Mouse (Mus musculus) midbrain, embryonic 14.5 days (tissue): ENCODE results near the gene Large2. TPM values are rescaled to one million over a fixed set of nuclear protein-coding genes. Genes with fewer than 3 reads are reported as not detected.
"Not testable (repeated sequence)": the region's sequence is repeated elsewhere in the genome, so short reads cannot be mapped to it uniquely, and the experiment has no call there.

ENCODE experiments used
- ATAC-seq: fragments of 200-750 bp; cut with Nextera tagmentation; 2 replicates; pipeline ENCODE4 v1.8.0; 2017; ENCODE audit warnings: moderate number of reproducible peaks, moderate library complexity; ENCODE audit not compliant: low FRiP score, low TSS enrichment
- DNase-seq: peaks from one replicate; pipeline ENCODE4 v3.0.0-alpha.2; 2015
- H3K27ac ChIP-seq: fragments of 300-500 bp; sonication (generic); replicated peaks from 2 replicates; pipeline ENCODE4 v1.5.1; 2014; ENCODE audit warnings: mild to moderate bottlenecking, low read depth, low read length, moderate library complexity
- H3K27me3 ChIP-seq: fragments of 300-500 bp; sonication (generic); 2 replicates; pipeline ENCODE4 v1.6.1; 2014; ENCODE audit warnings: low read length, control low read depth, mixed read lengths; ENCODE audit not compliant: control insufficient read depth, insufficient read depth
- H3K36me3 ChIP-seq: fragments of 300-500 bp; sonication (generic); 2 replicates; pipeline ENCODE4 v1.6.1; 2014; ENCODE audit warnings: low read length, control low read depth; ENCODE audit not compliant: control insufficient read depth, insufficient read depth
- H3K4me1 ChIP-seq: fragments of 300-500 bp; sonication (generic); 2 replicates; pipeline ENCODE4 v1.6.1; 2014; ENCODE audit warnings: mild to moderate bottlenecking, antibody characterized with exemption, low read length, control low read depth; ENCODE audit not compliant: control insufficient read depth, insufficient read depth
- H3K4me2 ChIP-seq: fragments of 300-500 bp; sonication (generic); 2 replicates; pipeline ENCODE4 v1.6.1; 2014; ENCODE audit warnings: mild to moderate bottlenecking, low read length, moderate library complexity
- H3K4me3 ChIP-seq: fragments of 300-500 bp; sonication (generic); replicated peaks from 2 replicates; pipeline ENCODE4 v1.5.1; 2014; ENCODE audit warnings: low read depth, low read length
- H3K9ac ChIP-seq: fragments of 300-500 bp; sonication (generic); replicated peaks from 2 replicates; pipeline ENCODE4 v1.6.1; 2014; ENCODE audit warnings: mild to moderate bottlenecking, low read length, moderate library complexity
- H3K9me3 ChIP-seq: fragments of 300-500 bp; sonication (generic); 2 replicates; pipeline ENCODE4 v1.6.1; 2016; ENCODE audit warnings: low read length, control low read depth, mixed read lengths; ENCODE audit not compliant: control insufficient read depth
- WGBS: fragments of 180-500 bp; shearing (Covaris S2); extraction: QIAGEN DNeasy Blood & Tissue Kit; methylation state at CpG from one replicate; pipeline ENCODE4 v1.1.7; 2014; 5-methylcytosine and 5-hydroxymethylcytosine counted together
- polyA plus RNA-seq: library from polyadenylated mRNA; unstranded; fragments of >200 nt; fragmentation: Nextera tagmentation; extraction: Ambion mirVana; gene quantifications from 2 replicates; pipeline ENCODE4 v1.2.1, GENCODE M21; 2014

Gene Large2
- polyA plus RNA-seq, 1 experiment from 2014 or later, result 1.6 TPM

DNA sequence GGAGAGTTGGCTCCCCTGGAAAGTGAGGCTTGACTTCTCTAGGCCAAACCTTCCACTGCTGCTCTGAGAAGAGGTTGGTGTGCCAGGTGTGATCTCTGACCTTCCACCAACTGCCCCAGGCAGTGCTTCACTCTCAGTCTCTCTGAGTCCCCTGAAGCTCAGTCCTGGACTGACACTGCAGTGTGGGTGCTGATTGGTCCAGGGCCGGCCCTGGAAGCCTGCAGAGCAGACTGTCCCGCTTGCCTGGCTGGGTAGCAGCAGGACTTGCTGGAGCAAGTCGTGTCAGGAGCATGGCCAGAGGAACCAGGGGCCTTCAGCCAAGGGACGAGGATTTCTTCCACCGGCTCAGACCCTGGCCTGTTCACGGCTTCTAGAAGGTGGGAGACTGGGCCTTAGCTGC lies 30.1 kb upstream of the Large2 start:
- H3K9ac ChIP-seq, result no peak overlapping the region
- H3K9me3 ChIP-seq, result no peaks in the 10 kb centered on the region
- no peaks in the 10 kb centered on the region for H3K27me3 ChIP-seq
- no peak overlapping the region for H3K27ac ChIP-seq
- DNase-seq (no peak), ATAC-seq (no peak)
- peaks cover 59% of the 10 kb centered on the region for H3K36me3 ChIP-seq
- H3K4me1 ChIP-seq, result peaks cover 11% of the 10 kb centered on the region
- H3K4me3 ChIP-seq, result no peak overlapping the region
- 87% methylated on average over 6 of the region's 6 CpGs for WGBS
- H3K4me2 ChIP-seq, result no peak overlapping the region

DNA sequence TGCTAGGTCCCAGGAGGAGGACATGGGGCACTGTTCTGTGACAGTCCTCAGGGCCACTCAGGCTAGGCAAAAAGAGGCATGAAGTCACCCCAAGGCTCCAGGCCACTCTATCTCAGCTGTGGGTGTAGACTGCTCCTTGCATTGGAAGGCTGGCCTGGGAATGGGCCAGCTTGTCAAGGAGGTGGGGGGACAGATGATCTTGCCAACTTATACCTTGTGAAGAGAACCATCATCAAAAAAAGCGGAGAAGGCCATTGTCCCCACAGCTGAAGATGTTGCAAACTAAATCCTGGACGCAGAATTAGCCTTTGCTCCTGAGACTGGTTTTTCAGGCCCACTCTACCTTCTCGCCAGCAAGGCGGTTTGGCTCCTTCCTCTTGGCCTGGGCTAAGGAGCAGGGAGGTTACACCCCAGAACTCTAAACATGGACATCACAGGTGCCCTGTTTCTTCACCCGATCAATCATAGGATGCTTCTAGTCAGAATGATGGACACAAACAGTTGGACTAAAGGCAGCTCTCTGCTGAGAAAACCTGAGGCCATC lies 29.2 kb upstream of the Large2 start:
- H3K4me1 ChIP-seq, result peaks cover 20% of the 10 kb centered on the region
- no peak overlapping the region for H3K27ac ChIP-seq
- no peak overlapping the region for H3K4me2 ChIP-seq
- no peak overlapping the region for H3K9ac ChIP-seq
- WGBS, result 92% methylated on average over 5 of the region's 5 CpGs
- no peak for ATAC-seq
- no peaks in the 10 kb centered on the region for H3K9me3 ChIP-seq
- no peak overlapping the region for H3K4me3 ChIP-seq
- H3K27me3 ChIP-seq, result no peaks in the 10 kb centered on the region
- DNase-seq, result no peak
- H3K36me3 ChIP-seq, result peaks cover 50% of the 10 kb centered on the region

DNA sequence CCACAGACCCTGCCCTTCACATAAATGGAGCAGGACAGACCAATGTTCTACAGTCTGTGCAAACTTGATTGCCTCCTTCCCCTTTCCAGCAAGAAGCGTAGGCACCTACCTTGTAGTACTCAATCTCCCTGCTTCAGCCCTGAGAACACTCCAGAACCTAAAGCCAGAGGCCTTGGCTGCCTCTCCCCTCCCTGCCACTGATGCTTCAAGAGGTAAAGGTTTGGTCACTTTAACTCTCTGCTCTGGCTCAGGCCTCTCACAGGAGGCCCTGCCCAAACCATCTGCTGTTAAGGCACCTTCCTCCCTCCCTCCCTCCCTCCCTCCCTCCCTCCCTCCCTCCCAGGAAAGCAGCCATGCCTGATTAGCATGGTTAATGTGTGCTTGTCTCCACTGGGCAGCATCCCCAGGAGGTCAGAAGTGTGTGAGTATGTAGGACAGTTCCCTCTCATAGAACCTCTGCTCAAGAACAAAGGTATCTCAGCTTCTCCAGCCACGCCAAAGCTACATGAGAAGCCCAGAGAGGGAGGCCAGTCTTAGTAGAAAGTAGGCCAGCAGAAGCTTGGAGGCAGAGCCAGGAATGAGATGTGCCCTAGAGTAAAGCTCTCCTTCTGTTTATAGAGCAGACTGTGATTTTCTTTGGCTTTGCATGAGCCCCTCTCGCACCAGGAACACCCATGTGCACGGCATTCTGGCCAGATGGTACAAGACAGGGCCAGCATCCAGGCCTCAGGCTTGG lies 28.1 kb upstream of the Large2 start:
- peaks cover 26% of the 10 kb centered on the region for H3K4me1 ChIP-seq
- WGBS, result 78% methylated on average over 4 of the region's 4 CpGs

DNA sequence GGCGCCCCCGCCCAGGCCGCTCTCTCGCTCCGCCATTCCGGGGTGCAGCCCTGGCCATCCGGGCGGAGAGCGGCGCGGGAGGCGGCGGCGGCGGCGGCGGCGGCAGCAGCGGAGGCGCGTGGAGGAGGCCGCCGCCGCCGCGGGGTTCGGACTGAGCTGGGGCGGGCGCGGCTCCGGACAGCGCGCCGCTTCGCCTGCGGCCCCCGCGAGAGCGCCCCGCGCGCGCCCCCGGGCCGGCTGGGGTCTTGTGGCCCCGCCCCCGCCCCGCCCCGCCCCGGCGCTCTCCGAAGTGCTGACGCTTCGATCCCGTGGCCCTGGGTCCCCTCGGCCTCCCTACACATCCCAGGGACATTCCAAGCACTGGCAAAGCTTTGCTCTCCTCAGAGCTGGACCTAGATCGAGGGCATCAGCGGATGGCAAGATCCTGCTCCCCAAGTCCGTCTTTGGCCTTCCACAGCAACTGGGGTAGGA lies 26.5 kb upstream of the Large2 start, which contains the start of gene Mapk8ip1:
TSS of gene Mapk8ip1 (minus strand) at position 173 of the 471 bp plus-strand sequence.
- Histone ChIP-seq H3K4me3 (peak within 1 kb of the TSS; percentile 83), H3K27ac (peak within 1 kb of the TSS; percentile 76), H3K36me3 (peaks cover 26% of the 10 kb centered on the region), H3K9me3 (no peaks in the 10 kb centered on the region), H3K9ac (peak within 1 kb of the TSS; percentile 98), H3K4me1 (peaks cover 31% of the 10 kb centered on the region), H3K4me2 (peak within 1 kb of the TSS; percentile 79), H3K27me3 (no peaks in the 10 kb centered on the region)
- WGBS, result 2% methylated on average over 38 of the region's 59 CpGs
- ATAC-seq, result peak; percentile 64
- DNase-seq, result peak; percentile 79

More for the DNA sequence above, 28.1 kb upstream of the Large2 start:
- no peak for DNase-seq
- peaks cover 39% of the 10 kb centered on the region for H3K36me3 ChIP-seq
- H3K9me3 ChIP-seq, result no peaks in the 10 kb centered on the region
- H3K9ac ChIP-seq, result no peak overlapping the region
- no peaks in the 10 kb centered on the region for H3K27me3 ChIP-seq
- no peak overlapping the region for H3K4me2 ChIP-seq
- no peak for ATAC-seq
- no peak overlapping the region for H3K4me3 ChIP-seq
- peak overlapping the region; percentile 10; the same call in 1 of the 2 replicates for H3K27ac ChIP-seq

DNA sequence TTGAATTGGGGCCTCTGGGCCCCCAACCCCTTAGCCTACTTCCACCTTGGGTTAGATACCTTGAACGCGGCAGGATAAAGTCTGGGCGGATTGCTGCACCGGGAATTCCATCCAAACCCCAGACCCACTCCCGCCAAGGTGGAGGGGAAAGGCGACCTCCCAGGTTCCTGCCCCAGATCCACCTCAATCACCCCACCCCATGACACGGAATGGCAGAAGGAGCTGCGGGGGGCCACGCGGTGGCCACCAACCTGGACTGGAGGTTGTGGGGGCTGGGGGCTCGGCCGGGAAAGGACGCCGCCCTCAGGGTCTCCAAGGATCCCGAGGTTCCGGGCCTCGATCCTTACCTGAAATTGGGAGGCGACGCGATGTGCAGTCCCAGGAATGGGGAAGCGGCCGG lies 26.0 kb upstream of the Large2 start:
- DNase-seq, result peak; percentile 54
- 1% methylated on average over 22 of the region's 22 CpGs for WGBS
- ATAC-seq, result peak; percentile 28; the same call in 1 of the 2 replicates

DNA sequence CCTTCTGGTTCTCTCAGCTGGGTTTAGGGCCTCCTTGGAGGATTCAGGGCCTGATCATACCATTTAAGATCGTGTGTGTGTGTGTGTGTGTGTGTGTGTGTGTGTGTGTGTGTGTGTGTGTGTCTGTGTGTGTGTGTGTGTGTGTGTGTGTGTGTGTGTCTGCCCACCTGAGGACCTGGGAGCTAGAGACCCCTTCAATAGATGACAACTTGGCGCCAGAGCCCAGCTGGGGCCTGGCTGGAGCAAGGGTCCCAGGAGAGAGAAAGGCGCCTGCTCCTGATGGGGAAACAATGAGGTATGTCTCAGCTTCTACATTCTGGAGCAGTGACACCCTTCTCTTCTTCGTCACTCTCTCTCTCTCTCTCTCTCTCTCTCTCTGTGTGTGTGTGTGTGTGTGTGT lies 25.2 kb upstream of the Large2 start:
- peaks cover 15% of the 10 kb centered on the region for H3K36me3 ChIP-seq
- peak overlapping the region; percentile 98; the same call in 1 of the 2 replicates for H3K9ac ChIP-seq
- peaks cover 26% of the 10 kb centered on the region for H3K4me1 ChIP-seq
- ATAC-seq, H3K27me3 ChIP-seq, H3K27ac ChIP-seq, H3K9me3 ChIP-seq: not testable (repeated sequence)
- H3K4me3 ChIP-seq, result peak overlapping the region; percentile 83
- WGBS, result 16% methylated on average over 4 of the region's 4 CpGs
- peak; percentile 49 for DNase-seq
- H3K4me2 ChIP-seq, result peak overlapping the region; percentile 79

More for the DNA sequence above, 26.0 kb upstream of the Large2 start:
- H3K4me2 ChIP-seq, result peak overlapping the region; percentile 79
- H3K4me3 ChIP-seq, result peak overlapping the region; percentile 83
- no peaks in the 10 kb centered on the region for H3K9me3 ChIP-seq
- peak overlapping the region; percentile 76 for H3K27ac ChIP-seq
- peaks cover 23% of the 10 kb centered on the region for H3K36me3 ChIP-seq
- H3K4me1 ChIP-seq, result peaks cover 28% of the 10 kb centered on the region
- H3K27me3 ChIP-seq, result no peaks in the 10 kb centered on the region
- peak overlapping the region; percentile 98 for H3K9ac ChIP-seq

DNA sequence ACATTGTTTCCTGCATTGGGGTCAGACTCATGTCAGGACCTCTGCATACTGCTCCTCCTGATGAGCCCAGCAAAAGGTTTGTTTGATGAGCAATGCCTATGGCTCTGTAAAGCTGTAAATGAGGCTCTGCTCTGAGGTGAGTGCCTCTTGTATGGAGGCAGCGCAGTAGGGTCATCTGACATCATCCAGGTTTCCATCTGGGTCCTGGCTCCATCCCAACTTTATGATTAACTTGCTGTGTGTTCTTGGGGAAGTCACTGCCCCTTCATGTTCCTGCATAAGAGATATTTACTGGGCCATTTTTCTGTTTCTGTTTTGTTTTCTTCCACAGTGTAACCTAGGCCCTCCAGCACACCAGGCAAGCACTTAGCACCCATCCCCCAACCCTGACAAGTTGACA lies 22.8 kb upstream of the Large2 start:
- 83% methylated on average over 1 of the region's 1 CpGs for WGBS
- no peak overlapping the region for H3K27ac ChIP-seq
- H3K36me3 ChIP-seq, result no peaks in the 10 kb centered on the region
- H3K4me3 ChIP-seq, result no peak overlapping the region
- ATAC-seq (no peak), DNase-seq (no peak)
- H3K4me2 ChIP-seq, result peak overlapping the region; percentile 27; the same call in 1 of the 2 replicates
- peaks cover 39% of the 10 kb centered on the region for H3K4me1 ChIP-seq
- H3K9ac ChIP-seq, result no peak overlapping the region
- no peaks in the 10 kb centered on the region for H3K27me3 ChIP-seq
- no peaks in the 10 kb centered on the region for H3K9me3 ChIP-seq

DNA sequence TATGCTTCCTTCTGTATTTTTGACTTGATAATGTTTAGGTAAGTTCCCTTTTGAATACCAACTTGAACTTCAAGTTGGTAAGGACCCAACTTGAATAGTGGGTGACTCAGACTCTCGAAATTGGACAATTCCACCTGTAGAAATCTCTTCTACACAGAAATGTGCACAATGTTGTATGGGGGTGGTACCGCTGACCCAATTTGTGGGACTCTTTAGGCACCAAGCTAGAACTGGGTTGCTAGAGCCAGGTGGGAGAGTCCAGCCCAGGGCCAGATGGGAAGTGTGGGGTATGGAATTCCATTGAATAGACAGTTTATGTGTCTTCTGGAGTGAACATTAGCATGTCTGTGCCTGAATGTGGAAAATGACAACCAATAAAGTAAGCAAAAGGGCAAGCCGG lies 20.9 kb upstream of the Large2 start:
- DNase-seq, result no peak
- 94% methylated on average over 3 of the region's 3 CpGs for WGBS
- H3K4me3 ChIP-seq, result no peak overlapping the region
- H3K4me2 ChIP-seq, result no peak overlapping the region
- H3K36me3 ChIP-seq, result 0 out of 2 replicates have a peak, but pooled peaks cover 3% of the 10 kb centered on the region
- peaks cover 54% of the 10 kb centered on the region for H3K4me1 ChIP-seq
- no peak for ATAC-seq
- no peak overlapping the region for H3K27ac ChIP-seq
- no peaks in the 10 kb centered on the region for H3K9me3 ChIP-seq
- H3K27me3 ChIP-seq, result no peaks in the 10 kb centered on the region
- no peak overlapping the region for H3K9ac ChIP-seq
